Mouse (Mus musculus): Measurements from ENCODE around the gene Galm. TPM values are rescaled to one million over a fixed set of nuclear protein-coding genes. Genes with fewer than 3 reads are reported as not detected.
"Not testable (repeated sequence)": the region's sequence is repeated elsewhere in the genome, so short reads cannot be mapped to it uniquely, and the experiment has no call there.

Gene Galm
- polyA plus RNA-seq, 1 experiment from 2014 or later, result 4.8 TPM

- not testable (repeated sequence) for H3K27me3 ChIP-seq; ATAC-seq (ENCODE audit: low FRiP score, low read depth); H3K4me1 ChIP-seq; H3K9me3 ChIP-seq; H3K36me3 ChIP-seq
- 63% methylated on average over 5 of the region's 5 CpGs for WGBS
- Histone ChIP-seq H3K27ac (replicated peaks) (peak overlapping the region; percentile 76; the same call in 1 of the 2 replicates), H3K4me3 (peak overlapping the region; percentile 63), H3K4me2 (replicated peaks) (peak overlapping the region; percentile 71), H3K9ac (replicated peaks) (peak overlapping the region; percentile 65)
Observed at GRCm38 (mm10) chr17:80225142-80225541, 97.9 kb downstream of the Galm start.

DNA sequence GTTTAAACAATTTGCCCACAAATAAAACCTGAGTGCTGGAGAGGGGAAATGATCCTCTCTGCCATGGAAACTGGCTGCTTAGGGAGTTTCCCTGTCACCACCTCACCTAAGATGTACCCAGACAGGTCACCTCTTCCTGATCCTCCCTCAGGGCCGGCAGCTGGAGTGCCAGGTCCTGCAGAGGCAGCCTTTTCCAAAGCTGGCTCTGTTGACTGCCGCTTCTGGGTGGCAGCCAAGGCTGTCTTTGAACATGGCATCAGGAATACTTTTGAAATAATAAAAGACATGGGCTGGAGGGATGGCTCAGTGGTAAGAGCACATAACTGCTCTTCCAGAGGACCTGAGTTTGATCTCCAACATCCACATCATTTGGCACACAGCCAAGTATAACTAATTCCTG, 102.1 kb downstream of the Galm start:
- no peak overlapping the region for H3K27ac ChIP-seq (replicated peaks)
- H3K4me2 ChIP-seq (replicated peaks), result no peak overlapping the region
- WGBS, result 91% methylated on average over 2 of the region's 2 CpGs
- H3K9me3 ChIP-seq, result no peaks in the 10 kb centered on the region
- peaks cover 10% of the 10 kb centered on the region; the same call in 1 of the 2 replicates for H3K36me3 ChIP-seq
- H3K9ac ChIP-seq (replicated peaks), result no peak overlapping the region
- H3K27me3 ChIP-seq, result no peaks in the 10 kb centered on the region
- no peak for ATAC-seq (ENCODE audit: low FRiP score, low read depth)
- H3K4me3 ChIP-seq, result no peak overlapping the region
- H3K4me1 ChIP-seq, result peaks cover 5% of the 10 kb centered on the region

- peaks cover 23% of the 10 kb centered on the region for H3K36me3 ChIP-seq
- H3K9me3 ChIP-seq, result no peaks in the 10 kb centered on the region
- WGBS, result 93% methylated on average over 5 of the region's 5 CpGs
- no peaks in the 10 kb centered on the region for H3K4me1 ChIP-seq
- no peak overlapping the region for H3K4me2 ChIP-seq (replicated peaks)
- no peak for ATAC-seq (ENCODE audit: low FRiP score, low read depth)
- no peaks in the 10 kb centered on the region for H3K27me3 ChIP-seq
- H3K4me3 ChIP-seq, result no peak overlapping the region
- H3K27ac ChIP-seq (replicated peaks), result no peak overlapping the region
- H3K9ac ChIP-seq (replicated peaks), result no peak overlapping the region
Observed at GRCm38 (mm10) chr17:80233844-80234243, 106.6 kb downstream of the Galm start.

DNA sequence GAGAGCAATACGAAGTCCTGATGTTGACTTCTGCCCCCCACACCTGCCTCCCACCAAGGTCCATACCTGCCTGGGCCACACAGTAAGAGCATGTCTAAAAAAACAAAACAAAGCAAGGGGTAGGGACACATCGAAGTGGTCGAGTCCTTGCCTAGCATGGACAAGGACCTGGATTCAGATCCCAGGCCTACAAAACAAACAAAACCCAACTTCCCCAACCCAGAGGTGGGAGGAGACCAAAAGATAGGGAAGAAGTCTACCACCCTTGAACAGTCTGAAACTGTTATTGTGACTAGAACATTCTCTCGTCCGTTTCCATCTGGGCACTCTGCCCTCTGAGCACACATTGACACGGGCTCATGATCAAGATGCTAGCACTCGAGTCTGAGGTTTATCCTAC, 107.1 kb downstream of the Galm start:
- no peaks in the 10 kb centered on the region for H3K9me3 ChIP-seq
- WGBS, result 91% methylated on average over 7 of the region's 7 CpGs
- H3K27ac ChIP-seq (replicated peaks), result no peak overlapping the region
- peaks cover 23% of the 10 kb centered on the region for H3K36me3 ChIP-seq
- no peaks in the 10 kb centered on the region for H3K4me1 ChIP-seq
- no peak overlapping the region for H3K4me2 ChIP-seq (replicated peaks)
- H3K9ac ChIP-seq (replicated peaks), result no peak overlapping the region
- ATAC-seq (ENCODE audit: low FRiP score, low read depth), result no peak
- no peaks in the 10 kb centered on the region for H3K27me3 ChIP-seq
- no peak overlapping the region for H3K4me3 ChIP-seq

Other genes with a start within 250 kb of the Galm start
- gene Atl2, start 231.3 kb upstream of the Galm start, polyA plus RNA-seq (2016; fragmentation: Nextera tagmentation; extraction: Ambion mirVana), result 38.5 and 39.2 TPM in 2 replicates
- gene Hnrnpll, start 65.1 kb upstream of the Galm start, polyA plus RNA-seq (2016; fragmentation: Nextera tagmentation; extraction: Ambion mirVana), result 125 and 129 TPM in 2 replicates
- gene Srsf7, start 79.8 kb downstream of the Galm start, polyA plus RNA-seq (2016; fragmentation: Nextera tagmentation; extraction: Ambion mirVana), result 688 TPM in 2 replicates
- gene Ttc39d, start 80.0 kb downstream of the Galm start, polyA plus RNA-seq (2016; fragmentation: Nextera tagmentation; extraction: Ambion mirVana), result 0.14 and 0.30 TPM in 2 replicates
- 31.6 and 33.1 TPM in 2 replicates for gene Gemin6, start 97.0 kb downstream of the Galm start, polyA plus RNA-seq (2016; fragmentation: Nextera tagmentation; extraction: Ambion mirVana)
- gene Morn2, start 162.7 kb downstream of the Galm start, polyA plus RNA-seq (2016; fragmentation: Nextera tagmentation; extraction: Ambion mirVana), result 34.7 and 39.4 TPM in 2 replicates
- gene Dhx57, start 163.0 kb downstream of the Galm start, polyA plus RNA-seq (2016; fragmentation: Nextera tagmentation; extraction: Ambion mirVana), result 34.6 and 36.0 TPM in 2 replicates
- gene Arhgef33, start 179.9 kb downstream of the Galm start, polyA plus RNA-seq (2016; fragmentation: Nextera tagmentation; extraction: Ambion mirVana), result 1.1 and 1.5 TPM in 2 replicates
- 1.6 and 1.8 TPM in 2 replicates for gene Gm10190, start 246.1 kb downstream of the Galm start, polyA plus RNA-seq (2016; fragmentation: Nextera tagmentation; extraction: Ambion mirVana)